Mouse (Mus musculus) c-Kit-negative CD71-positive TER-119-positive erythroid progenitor cells, embryonic 14.5 days (primary cell): ENCODE measurements around the gene Gm15127.
"Not testable (repeated sequence)": the region's sequence is repeated elsewhere in the genome, so short reads cannot be mapped to it uniquely, and the experiment has no call there.

Source experiments
- DNase-seq: peaks from one replicate; pipeline ENCODE4 v3.0.0-alpha.2; 2013; ENCODE audit warnings: low read depth, low spot score

Gm15127 gene

GRCm38 (mm10) chrX:148663298-148663697 lies at the start of gene Gm15127:
TSS of gene Gm15127 (plus strand) at chrX:148663598.
- DNase-seq, result not testable (repeated sequence)

GRCm38 (mm10) chrX:148615053-148615452 lies 48.3 kb upstream of the Gm15127 start, which contains the start of gene Gm8334:
TSS of gene Gm8334 (minus strand) at chrX:148615153.
- not testable (repeated sequence) for DNase-seq

- DNase-seq, result not testable (repeated sequence)
These were observed 12.9 kb downstream of the Gm15127 start for GRCm38 (mm10) chrX:148676290-148676689.
